Mouse (Mus musculus) gastrocnemius, postnatal 14 days (tissue): ENCODE results near the gene Fggy. TPM values are rescaled to one million over a fixed set of nuclear protein-coding genes. Genes with fewer than 3 reads are reported as not detected.

Experiments
- DNase-seq: peaks from one replicate; pipeline ENCODE4 v3.0.0; 2021; ENCODE audit warnings: mixed read lengths
- intact Hi-C: fragments of 180-260 bp; cut with DNase I; formaldehyde crosslinking; loops from one replicate; pipeline ENCODE4 v1.15.1; 2025; ENCODE audit warnings: low total_unique reads
- total RNA-seq, 2 experiments: library from RNA; stranded (reverse); gene quantifications; 2 replicates each; pipeline ENCODE4 v1.2.3; 2021

Fggy gene
- total RNA-seq, 2 experiments from 2014 or later: 6.7 to 7.3 TPM

DNA sequence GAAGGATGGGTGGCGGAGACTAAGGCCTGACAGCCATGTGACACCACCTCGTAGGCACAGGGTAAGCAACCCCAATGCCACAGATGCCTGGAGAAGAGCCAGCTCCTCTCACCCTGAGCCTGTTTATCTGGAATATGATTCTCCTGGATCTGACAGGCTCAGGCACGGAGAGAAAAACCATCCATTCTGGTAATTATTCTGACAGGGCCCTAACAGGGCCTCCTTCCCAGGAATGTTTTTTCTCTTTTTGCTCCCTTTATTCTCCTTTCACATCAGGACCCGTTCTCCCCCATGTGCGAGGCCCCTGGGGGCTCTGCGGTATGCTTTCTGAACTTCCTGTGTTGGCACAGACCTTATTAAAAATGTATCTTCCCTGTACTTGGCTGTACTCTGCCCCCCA, 94.7 kb downstream of the Fggy start:
- intact Hi-C loops: no loop called here
- no peak for DNase-seq

DNA sequence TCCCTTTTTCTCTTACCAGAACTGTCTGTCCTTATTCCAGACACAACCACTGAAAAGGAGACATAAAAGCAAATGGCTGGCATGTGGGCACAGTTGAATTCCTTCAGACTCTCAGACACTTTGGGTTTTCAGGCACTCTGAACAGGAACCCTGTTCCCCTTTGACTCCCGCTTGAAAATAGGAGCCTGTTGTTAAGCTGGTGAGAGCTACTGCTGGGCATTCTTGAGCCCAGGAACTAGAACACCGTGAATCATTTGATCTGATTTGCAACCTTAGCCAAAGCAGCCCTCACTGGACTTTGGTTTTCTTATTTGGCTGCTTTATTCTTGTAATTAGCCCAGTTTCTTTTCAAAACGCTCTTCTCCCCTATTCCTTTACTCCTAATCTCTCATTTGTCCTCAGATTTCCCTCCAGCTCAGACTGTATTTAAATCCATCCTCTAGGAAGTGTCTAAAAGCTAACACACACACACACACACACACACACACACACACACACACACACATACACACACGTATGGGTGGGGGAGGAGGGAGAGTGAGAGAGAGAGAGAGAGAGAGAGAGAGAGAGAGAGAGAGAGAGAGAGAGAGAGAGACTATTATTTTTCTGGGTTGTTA, 96.1 kb downstream of the Fggy start:
- intact Hi-C loops: no loop called here
- no peak for DNase-seq

DNA sequence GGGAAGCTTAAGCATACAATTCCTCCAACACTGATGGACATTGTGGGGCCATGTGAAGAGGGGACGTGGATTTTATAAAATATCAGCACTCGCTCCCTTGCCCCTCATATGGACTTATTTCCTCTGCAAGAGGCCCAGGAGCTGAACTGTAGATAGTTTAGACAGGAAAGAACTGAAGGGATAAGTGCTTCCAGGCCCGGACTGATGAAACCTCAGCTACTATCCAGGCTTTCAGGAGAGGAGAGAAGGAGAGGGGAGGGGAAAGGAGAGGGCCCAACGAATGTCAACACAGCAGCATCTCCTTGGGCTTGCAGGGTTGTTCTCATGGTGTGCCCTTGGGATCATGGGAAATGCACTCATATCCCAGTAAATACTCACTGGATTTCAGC, 96.6 kb downstream of the Fggy start:
- DNase-seq: no peak
- intact Hi-C loops: no loop called here

DNA sequence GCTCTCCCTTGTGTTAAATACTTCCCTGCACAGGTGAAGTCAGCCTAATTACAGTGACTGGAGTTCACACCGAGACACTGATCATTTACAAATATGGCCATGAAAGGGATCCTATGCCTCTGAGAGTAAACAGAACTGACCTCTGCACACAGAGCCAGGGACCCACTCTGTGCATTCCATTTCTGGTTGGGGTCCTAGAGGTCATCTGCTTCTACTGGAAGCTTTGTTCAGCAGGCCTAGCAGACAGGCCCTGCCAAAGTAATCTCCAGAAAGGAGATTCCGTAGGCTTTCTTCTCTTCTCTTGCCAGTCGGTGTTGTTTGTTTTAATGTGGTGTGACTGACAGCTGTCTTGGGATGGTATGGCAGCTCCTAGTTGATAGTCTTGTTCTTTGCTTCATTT, 101.7 kb downstream of the Fggy start:
- intact Hi-C loops: no loop called here
- no peak for DNase-seq

DNA sequence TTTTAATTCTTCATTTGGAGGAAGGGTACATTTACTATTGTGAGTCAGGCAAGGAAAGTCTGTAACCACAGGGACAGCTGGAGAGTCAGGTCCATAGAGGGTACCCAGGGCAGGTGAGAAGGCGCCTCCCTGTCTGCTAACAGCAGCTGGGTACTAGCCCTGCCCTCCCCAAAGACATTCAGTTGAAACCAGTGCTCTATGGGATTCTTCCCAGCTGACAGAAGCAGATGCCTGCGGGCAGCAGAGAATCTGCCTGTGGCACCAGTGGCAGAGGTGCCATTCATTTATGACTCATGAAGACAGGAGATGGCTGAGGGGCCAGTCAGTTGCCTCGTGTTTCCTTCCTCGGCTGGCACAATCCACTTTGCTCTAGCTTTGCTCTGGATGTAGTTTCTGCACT, 106.3 kb downstream of the Fggy start:
- intact Hi-C loops: no loop called here
- DNase-seq: no peak

DNA sequence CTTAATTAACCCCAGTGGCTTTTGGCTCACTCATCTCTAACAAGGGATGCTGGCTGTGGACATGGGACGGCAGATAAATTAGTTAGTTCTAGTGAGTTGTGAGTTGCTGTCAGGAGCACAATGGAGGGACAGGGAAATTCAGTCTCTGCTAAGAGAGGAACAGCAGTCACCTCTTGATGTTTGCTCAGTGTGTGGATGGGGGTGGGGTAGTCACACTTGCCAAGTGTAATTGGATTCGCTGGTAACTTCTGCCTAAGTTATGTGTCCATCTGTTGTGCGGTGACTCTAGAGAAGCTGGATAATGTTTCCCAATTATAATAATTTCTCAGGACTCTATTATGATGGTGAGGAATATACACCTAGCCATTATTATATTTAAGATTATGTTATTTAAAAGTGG, 107.0 kb downstream of the Fggy start:
- intact Hi-C loops: no loop called here
- no peak for DNase-seq

DNA sequence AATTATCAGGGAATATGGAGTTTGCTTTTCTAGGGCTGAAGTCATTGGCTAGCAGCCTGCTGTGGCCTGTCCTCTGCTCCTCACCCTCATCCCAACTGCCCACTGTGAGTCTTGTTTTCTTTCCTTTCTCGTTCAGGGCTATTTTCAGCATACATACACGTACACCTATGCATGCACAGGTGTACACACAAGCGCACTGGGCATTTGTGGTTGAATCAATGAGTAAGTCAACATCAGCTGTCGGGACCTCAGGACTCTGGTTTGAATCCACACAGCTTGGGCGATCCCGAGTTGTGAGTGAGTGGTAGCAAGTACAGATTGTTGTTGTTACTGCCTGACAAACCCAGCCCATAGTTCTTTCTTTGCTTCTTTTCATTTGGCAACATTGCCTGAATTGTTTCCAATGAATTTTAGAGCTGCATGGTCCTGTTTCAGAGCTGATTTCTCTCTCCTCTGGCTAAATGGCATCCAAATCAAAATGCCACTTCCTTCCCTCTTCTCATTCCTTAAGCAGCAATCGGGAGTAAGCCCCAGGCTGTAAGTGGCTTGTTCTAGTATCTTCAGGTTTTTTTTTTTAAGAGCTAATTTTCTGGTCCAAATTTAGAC, 109.1 kb downstream of the Fggy start:
- no peak for DNase-seq

DNA sequence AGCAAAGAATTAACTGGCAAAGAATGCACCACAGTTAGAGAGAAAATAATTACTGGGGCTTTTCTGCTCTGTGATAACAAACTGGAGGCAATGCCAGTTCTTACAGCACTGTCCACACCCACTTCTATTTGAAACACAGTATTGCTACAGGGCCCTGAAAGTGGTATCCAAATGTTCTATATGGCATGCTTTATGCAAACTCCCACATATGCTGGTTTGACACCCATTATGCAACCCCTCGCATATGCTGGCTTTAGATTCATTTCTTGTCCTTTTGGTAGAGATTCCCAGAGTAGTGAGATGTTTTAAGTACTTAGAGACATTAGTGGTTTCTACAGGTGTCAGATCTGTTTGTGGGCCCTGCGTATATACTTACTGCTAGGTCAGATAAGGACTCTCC, 109.6 kb downstream of the Fggy start:
- DNase-seq: no peak
- intact Hi-C loops: no loop called here

More for the DNA sequence above, 109.1 kb downstream of the Fggy start:
- intact Hi-C loops: no loop called here

DNA sequence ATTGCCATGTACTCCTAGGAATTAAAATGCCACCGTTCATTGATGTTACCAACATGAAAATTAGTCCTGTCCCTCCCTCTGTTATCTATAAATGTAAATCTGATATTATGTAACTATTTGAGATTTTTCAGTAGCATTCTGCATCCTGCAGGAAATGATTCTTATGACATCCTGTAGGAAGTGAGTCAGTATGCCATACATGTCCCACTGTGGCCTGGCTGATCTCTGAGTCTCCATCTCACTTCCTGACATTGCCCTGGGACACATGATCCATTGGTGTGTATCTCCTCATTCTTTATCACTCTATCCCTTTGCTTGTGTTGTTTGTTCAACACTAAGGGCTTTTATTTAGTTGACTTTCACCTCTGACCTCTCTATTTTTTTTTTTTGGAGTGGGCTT, 110.3 kb downstream of the Fggy start:
- intact Hi-C loops: no loop called here
- no peak for DNase-seq

DNA sequence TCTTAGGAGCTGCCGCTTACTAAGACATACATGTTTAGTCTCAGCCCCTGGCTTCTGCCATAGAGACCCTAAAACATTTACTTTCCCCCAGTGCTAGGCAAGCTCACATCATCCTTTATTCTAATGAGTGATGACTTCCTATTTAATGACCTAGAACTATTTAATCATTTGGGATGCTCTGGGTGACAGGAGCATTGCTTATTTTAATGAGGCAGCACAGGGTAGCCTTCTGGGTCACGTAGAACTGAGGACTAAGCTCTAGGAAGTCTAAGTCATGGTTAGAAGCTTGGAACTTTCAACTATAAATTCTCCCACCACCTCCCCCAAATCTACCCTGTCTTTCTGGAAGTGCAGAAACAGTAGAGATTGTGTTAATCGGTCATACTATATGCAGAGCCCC, 111.2 kb downstream of the Fggy start:
- intact Hi-C loops: no loop called here
- no peak for DNase-seq

DNA sequence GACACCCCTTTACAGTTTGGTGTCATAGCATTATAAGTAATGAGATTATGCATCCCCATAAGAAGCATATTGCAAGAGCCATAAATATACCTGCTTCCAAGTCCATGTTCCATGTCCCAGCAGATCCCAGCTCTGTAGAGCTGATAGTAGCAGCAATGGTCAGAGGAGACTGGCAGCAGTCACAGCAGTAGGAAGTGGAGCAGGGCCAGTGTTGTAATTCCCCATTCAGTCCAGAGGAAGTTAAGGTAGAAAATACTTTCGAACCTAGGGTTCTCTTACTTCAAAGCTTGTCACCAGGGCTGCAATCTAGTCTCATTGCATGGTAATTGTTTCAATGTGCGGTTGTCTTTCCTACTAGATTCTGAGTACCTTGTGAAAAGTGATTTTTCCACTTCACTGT, 112.0 kb downstream of the Fggy start:
- DNase-seq: no peak
- intact Hi-C loops: no loop called here

DNA sequence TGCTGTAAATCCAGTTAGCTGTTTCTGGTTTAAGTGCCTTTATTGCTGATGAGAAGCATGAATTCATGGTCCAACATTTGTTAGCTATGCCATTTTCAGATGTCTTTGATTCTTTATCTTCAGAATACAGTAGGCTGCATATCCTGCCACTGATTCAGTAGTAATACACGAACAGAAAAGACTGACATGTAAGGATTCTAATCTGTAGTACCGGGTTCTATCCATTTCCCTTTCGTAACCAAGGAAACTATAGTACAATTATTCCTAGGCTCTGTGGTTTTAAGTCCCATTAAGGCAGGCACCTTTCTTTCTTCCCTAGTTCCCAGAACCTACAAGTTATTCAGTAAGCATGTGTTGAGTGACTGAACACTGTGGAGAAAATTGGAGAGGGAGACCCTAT, 113.3 kb downstream of the Fggy start:
- intact Hi-C loops: no loop called here
- DNase-seq: no peak

DNA sequence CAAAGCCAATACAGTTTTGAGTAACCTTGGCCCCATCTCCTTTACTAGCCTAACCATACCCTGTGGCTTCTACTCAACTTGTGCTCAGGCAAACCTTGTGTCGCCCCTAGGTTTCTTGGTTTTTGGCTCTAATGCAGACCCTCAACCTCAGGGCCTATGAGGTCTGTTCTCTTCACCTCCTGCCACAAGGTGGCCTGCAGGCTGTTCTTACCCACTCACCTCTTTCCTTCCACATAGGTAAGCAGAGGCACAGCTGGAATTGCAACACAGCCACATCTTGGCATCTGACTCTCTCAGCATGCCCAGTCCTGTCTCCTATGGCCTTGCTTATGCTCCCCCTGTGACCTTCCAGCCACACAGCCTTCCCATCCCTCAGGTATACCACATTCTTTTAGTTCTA, 114.7 kb downstream of the Fggy start:
- no peak for DNase-seq
- intact Hi-C loops: no loop called here

DNA sequence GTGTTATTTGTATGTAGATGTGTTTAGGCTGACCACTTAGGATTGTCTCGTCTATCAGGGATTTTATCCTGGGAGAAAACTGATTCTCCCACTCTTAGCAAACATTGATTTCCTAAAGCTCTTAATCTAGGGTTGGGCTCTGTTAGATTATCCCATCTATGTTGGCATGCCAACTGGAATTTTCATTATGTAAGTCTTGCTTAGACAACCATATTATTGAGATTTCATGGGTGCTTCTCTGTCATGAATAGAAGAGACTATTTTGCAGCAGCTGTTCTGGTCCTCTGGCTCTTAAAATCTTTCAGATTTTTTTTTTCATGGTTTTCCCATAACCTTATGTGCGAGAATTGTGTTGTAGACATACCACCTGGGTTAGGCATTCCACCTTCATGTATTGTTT, 119.1 kb downstream of the Fggy start:
- intact Hi-C loops: no loop called here
- no peak for DNase-seq

DNA sequence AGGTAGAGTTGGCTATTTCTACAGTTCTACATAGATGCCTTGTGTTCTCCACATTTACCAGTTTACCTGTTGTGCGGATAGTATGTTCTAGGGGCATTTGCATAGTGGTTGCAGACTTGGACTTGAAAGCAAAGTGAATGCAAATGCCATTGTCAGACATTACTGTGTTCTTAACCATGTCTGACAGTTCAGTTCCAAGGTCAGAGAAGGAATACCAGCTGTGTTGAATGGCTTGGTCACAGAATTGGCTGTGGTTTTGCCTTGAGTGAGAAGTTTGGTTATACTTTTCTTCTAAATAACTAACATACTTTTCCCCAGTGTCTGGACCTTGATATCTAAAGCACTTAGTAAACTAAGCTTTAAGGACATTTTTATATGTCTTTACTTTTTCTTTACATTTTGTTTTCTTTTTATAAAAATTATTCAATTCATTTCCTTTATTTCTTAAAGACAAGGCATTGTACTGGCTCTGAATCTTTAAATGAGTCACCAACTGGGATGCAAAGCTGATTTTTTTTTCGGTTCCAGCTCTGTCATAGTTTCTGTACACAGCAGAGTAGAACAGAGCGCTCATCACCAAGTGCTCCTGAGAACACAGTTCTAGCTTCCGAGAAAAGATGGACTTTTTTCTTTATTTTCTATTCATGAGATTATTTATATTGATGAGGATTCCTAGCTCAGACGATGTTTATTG, 123.6 kb downstream of the Fggy start:
- DNase-seq: no peak
- intact Hi-C loops: no loop called here

DNA sequence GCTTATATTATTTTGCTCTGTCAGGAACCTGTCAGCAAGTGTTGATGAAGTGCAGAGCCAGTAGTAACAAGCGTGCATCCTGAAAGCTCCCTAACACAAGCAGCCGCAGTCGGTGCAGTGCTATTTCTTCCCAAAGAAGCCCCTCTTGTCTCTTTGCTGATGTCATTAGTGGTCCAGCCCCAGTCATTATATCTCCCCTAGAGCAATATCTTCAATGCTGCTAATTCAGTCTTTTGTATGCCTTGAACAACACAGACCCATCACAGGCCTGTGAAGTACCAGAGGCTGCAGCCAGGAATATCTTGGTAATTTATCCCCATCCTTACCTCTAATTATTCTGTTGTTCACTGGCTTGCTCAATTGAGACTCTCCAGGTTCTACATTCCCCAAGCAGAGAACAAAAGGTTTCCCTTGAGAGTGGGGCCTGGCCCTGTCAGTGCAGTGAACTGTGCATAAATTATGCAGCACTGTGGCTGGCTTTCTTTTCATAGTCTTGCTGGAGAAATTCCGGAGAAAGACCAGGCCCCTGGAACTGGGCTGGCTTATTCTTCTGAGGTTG, 127.3 kb downstream of the Fggy start:
- no peak for DNase-seq
- intact Hi-C loops: no loop called here

DNA sequence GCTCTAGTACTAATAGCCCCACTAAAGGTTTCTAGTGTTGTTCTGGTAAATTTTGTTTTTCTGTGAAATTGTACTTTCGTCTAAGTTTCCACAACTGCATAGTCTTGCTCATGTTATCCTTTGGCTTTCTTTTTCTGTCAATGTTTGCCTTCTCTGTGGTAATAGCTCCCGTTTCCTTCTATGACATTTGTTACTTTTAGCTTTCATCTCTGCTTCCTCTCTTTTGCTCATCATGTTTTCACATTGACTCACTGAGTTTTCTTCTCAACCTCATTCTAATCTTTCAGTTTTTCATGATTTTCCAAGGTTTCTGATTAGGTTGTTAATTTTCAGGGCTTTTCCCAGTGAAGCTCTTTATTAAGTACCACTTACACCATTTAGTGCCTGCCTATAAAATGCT, 129.5 kb downstream of the Fggy start:
- intact Hi-C loops: no loop called here
- DNase-seq: no peak

DNA sequence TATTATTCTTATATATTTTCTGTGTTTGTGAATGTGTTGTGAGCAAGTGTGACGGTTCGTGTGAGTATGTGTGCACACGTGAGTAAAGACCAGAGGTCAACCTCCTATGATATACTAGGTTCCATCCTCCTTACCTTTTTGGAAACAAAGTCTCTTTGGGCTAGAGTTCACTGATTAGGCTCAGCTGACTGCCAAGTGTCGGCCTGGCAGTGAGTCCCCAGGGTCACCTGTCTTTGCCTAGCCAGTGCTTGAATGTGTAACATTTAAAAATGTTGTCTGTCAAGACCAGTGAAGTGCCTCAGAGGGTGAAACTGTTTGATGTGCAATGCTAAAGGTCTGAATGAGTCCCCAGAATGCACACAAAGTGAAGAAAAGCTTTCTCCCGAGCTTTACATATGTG, 130.0 kb downstream of the Fggy start:
- intact Hi-C loops: no loop called here
- DNase-seq: no peak

DNA sequence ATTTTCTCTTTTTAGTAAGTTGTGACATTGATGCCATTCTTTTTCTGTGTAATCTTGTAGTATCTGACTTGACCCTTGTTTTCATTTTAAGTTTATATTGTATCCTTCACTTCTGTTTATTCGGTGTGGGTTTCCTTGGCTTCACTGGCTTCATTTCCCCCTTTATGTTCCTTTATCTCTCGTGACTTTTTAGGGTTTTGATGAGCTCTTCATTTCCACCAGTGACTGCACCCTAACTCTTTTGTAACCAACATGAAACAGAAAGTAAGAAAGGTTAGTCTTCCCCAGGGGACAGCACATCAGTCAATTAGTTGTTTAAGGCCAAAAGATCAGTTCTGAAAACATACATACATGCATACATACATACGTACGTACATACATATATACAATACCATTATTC, 130.9 kb downstream of the Fggy start:
- intact Hi-C loops: no loop called here

DNA sequence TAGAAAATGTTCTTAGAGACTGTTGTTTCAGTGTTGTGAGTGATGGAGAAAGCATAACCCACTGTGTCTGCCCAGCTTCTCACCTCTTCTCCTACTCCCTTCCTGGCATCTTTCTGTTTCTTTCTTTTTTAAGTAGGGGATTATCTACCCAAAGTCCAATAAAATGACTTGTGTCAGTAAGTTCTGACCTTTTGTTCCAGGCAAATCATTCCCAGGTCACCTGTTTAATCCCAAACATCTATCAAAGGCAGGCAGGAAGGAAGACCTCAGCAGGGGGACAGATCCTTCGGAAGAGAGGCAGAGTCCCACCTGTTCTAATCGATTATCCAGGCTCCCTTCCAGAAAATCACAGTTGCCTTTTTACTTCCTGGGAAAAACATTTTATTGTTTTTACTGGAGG, 143.1 kb downstream of the Fggy start:
- no peak for DNase-seq
- intact Hi-C loops: no loop called here

More for the DNA sequence above, 130.9 kb downstream of the Fggy start:
- DNase-seq: no peak
